Mouse (Mus musculus): Measurements from ENCODE around the gene Rrp36.

The Rrp36 gene

GRCm38 (mm10) chr17:46617799-46618198, 56.4 kb downstream of the Rrp36 start:
- DNase-seq (ENCODE audit: low spot score), result no peak

All from yolk sac, embryonic 10.5 days (tissue).